ENCODE assay signal across 7 mouse cellular contexts in genomic region chr9:108284410-108284809, GRCm38 (mm10). TPM values are rescaled to one million over a fixed set of nuclear protein-coding genes. Genes with fewer than 3 reads are reported as not detected.
DNase-seq lines count a peak whose midpoint lies in the region; TF ChIP-seq lines count a peak whose summit lies in the region.

No protein-coding gene starts in this region.

- peaks cover 0 to under 1% of the 10 kb centered on the region in 2 experiments; a peak in 1 of 4 replicates for H3K36me3 ChIP-seq in MEL (ENCODE audit: control insufficient read depth in 1 of 2, insufficient read depth in 2 of 2, low read length in 2 of 2)
- H3K36me3 ChIP-seq in forebrain, embryonic 10.5 days (replicated peaks): no peaks in the 10 kb centered on the region

- H3K9ac ChIP-seq in MEL (ENCODE audit: control insufficient read depth, low read depth, low read length, poor library complexity, severe bottlenecking): peak overlapping the region; percentile 20; the same call in 1 of the 2 replicates

- peak; percentile 91 for DNase-seq in MEL (ENCODE audit: low read depth, low spot score)
- peak; percentile 90 for DNase-seq in brain, adult 2 months (ENCODE audit: low read depth, low spot score)
- peak; percentile 63 for DNase-seq in forebrain, embryonic 10.5 days (ENCODE audit: extremely low spot score, low spot score)
- peak; percentile 85 for DNase-seq in heart, postnatal 4 days
- DNase-seq in layer of hippocampus, adult 9-10 months (ENCODE audit: low spot score): peak; percentile 69
- DNase-seq in lung, postnatal 25 days (ENCODE audit: low spot score): peak; percentile 85
- DNase-seq in right cerebral cortex, adult 18-20 months: peak; percentile 57

- 13% methylated on average over 6 of the region's 6 CpGs for WGBS in forebrain, embryonic 10.5 days

- TF ChIP-seq POLR2A in MEL (IDR thresholded peaks at IDR 0.05; ENCODE audit: control insufficient read depth in 1 of 2, insufficient read depth in 1 of 2, low read depth in 1 of 2, low read length in 2 of 2, poor library complexity in 1 of 2): no peak

- no peaks in the 10 kb centered on the region for H3K9me3 ChIP-seq in MEL (replicated peaks; ENCODE audit: insufficient read depth, low read length)
- no peaks in the 10 kb centered on the region for H3K9me3 ChIP-seq in forebrain, embryonic 10.5 days

- peak; percentile 68 to 98 (median 95); a peak in 5 of 6 replicates for TF ChIP-seq CTCF in MEL (IDR thresholded peaks at IDR 0.05 in 2 of 3, conservative IDR thresholded peaks at IDR 0.05 in 1 of 3; ENCODE audit: control insufficient read depth in 1 of 3, insufficient read depth in 1 of 3, low read depth in 2 of 3, low read length in 3 of 3, poor library complexity in 1 of 3, severe bottlenecking in 1 of 3)

- H3K79me2 ChIP-seq in MEL (ENCODE audit: control insufficient read depth, insufficient read depth, low read length, poor library complexity): no peaks in the 10 kb centered on the region

- 0 out of 4 replicates have a peak, but pooled peaks cover 0 to 2% of the 10 kb centered on the region in 2 experiments for H3K4me1 ChIP-seq in MEL (ENCODE audit: control insufficient read depth in 1 of 2, insufficient read depth in 2 of 2, low read length in 2 of 2)
- H3K4me1 ChIP-seq in forebrain, embryonic 10.5 days: no peaks in the 10 kb centered on the region

- TF ChIP-seq EP300 in MEL (IDR thresholded peaks at IDR 0.05; ENCODE audit: low read depth in 1 of 2, low read length in 2 of 2): no peak

- H3K4me3 ChIP-seq in MEL (ENCODE audit: control insufficient read depth in 1 of 2, insufficient read depth in 1 of 2, low read depth in 2 of 2, low read length in 2 of 2): peak overlapping the region in 1 of 2 experiments; percentile 21; a peak in 1 of 4 replicates
- no peak overlapping the region for H3K4me3 ChIP-seq in forebrain, embryonic 10.5 days

- no peak overlapping the region for H3K27ac ChIP-seq in MEL (ENCODE audit: control insufficient read depth, low read depth, low read length)
- no peak overlapping the region for H3K27ac ChIP-seq in forebrain, embryonic 10.5 days

- peak; percentile 88 for TF ChIP-seq RAD21 in MEL (IDR thresholded peaks at IDR 0.05; ENCODE audit: low read depth, low read length)

- no peaks in the 10 kb centered on the region for H3K27me3 ChIP-seq in MEL (ENCODE audit: control insufficient read depth in 1 of 2, insufficient read depth in 2 of 2, low read length in 2 of 2)
- H3K27me3 ChIP-seq in forebrain, embryonic 10.5 days (ENCODE audit: poor library complexity, severe bottlenecking): no peaks in the 10 kb centered on the region

TF ChIP-seq in MEL, 35 proteins besides CTCF, POLR2A, EP300 and RAD21:
- TF ChIP-seq NELFE (IDR thresholded peaks at IDR 0.05; ENCODE audit: low read depth, low read length) (no peak), MXI1 (IDR thresholded peaks at IDR 0.05; ENCODE audit: low read depth, low read length) (peak; percentile 85), CHD2 (IDR thresholded peaks at IDR 0.05; ENCODE audit: low read length) (no peak), E2F4 (IDR thresholded peaks at IDR 0.05; ENCODE audit: borderline replicate concordance, low read depth, low read length) (no peak), SMC3 (IDR thresholded peaks at IDR 0.05; ENCODE audit: low read depth, low read length) (peak; percentile 92), SIN3A (IDR thresholded peaks at IDR 0.05; ENCODE audit: low read length) (peak; percentile 78), MAX (IDR thresholded peaks at IDR 0.05; ENCODE audit: low read length) (peak; percentile 76), MYC (IDR thresholded peaks at IDR 0.05; ENCODE audit: low read depth, low read length) (peak; percentile 97), ZKSCAN1 (IDR thresholded peaks at IDR 0.05; ENCODE audit: low read depth, low read length) (no peak), GATA1 (IDR thresholded peaks at IDR 0.05; ENCODE audit: low read depth, low read length) (peak; percentile 45; the same call in 1 of the 2 replicates), ZC3H11A (IDR thresholded peaks at IDR 0.05; ENCODE audit: low read depth, low read length) (peak; percentile 84), HCFC1 (IDR thresholded peaks at IDR 0.05; ENCODE audit: low read depth, low read length) (0 out of 2 replicates have a peak, but pooled peaks have one; percentile 44), ZNF384 (IDR thresholded peaks at IDR 0.05; ENCODE audit: low read depth, low read length) (peak; percentile 20; the same call in 1 of the 2 replicates), JUND (IDR thresholded peaks at IDR 0.05; ENCODE audit: low read depth, low read length) (peak; percentile 51; the same call in 1 of the 2 replicates)

RNA-seq across cellular contexts. Expression of gene Nicn1, which starts 5.8 kb away (rescaled TPM):
- total RNA-seq in MEL (2012; rRNA removed): 1.6 and 2.0 TPM in 2 replicates
- 1 to 10 TPM in 1 of 2 experiments, not detected in 1; 4.7 TPM for polyA plus RNA-seq in MEL (2012; ENCODE audit: insufficient read depth in 1 of 2, insufficient read length in 2 of 2, low read depth in 1 of 2, low replicate concordance in 2 of 2, missing spikeins in 1 of 2)
- 31.6 and 34.3 TPM in 2 replicates for polyA plus RNA-seq in forebrain, embryonic 10.5 days (2016; fragmentation: Nextera tagmentation; extraction: Ambion mirVana)
- total RNA-seq in heart, postnatal 4 days (2021): 10 to 100 TPM; 19.3 to 21.2 TPM

RNA-seq across cellular contexts. Expression of gene Amt, which starts 12.2 kb away (rescaled TPM):
- total RNA-seq in MEL (2012; rRNA removed): 0.15 and 0.26 TPM in 2 replicates
- under 1 TPM in 1 of 2 experiments, not detected in 1; 0.58 TPM for polyA plus RNA-seq in MEL (2012; ENCODE audit: insufficient read depth in 1 of 2, insufficient read length in 2 of 2, low read depth in 1 of 2, low replicate concordance in 2 of 2, missing spikeins in 1 of 2)
- 34.8 and 40.0 TPM in 2 replicates for polyA plus RNA-seq in forebrain, embryonic 10.5 days (2016; fragmentation: Nextera tagmentation; extraction: Ambion mirVana)
- total RNA-seq in heart, postnatal 4 days (2021): 1 to 10 TPM; 3.6 to 6.0 TPM

RNA-seq across cellular contexts. Expression of gene Dag1, which starts 20.7 kb away (rescaled TPM):
- 7.8 and 8.1 TPM in 2 replicates for total RNA-seq in MEL (2012; rRNA removed)
- 10 to 100 TPM in 1 of 2 experiments, not detected in 1; 27.6 TPM for polyA plus RNA-seq in MEL (2012; ENCODE audit: insufficient read depth in 1 of 2, insufficient read length in 2 of 2, low read depth in 1 of 2, low replicate concordance in 2 of 2, missing spikeins in 1 of 2)
- polyA plus RNA-seq in forebrain, embryonic 10.5 days (2016; fragmentation: Nextera tagmentation; extraction: Ambion mirVana): 74.0 and 76.4 TPM in 2 replicates
- total RNA-seq in heart, postnatal 4 days (2021): 100 to 1,000 TPM; 307 to 326 TPM

RNA-seq across cellular contexts. Expression of gene Rhoa, which starts 21.5 kb away (rescaled TPM):
- total RNA-seq in MEL (2012; rRNA removed): 80.9 and 83.1 TPM in 2 replicates
- polyA plus RNA-seq in MEL (2012; ENCODE audit: insufficient read depth in 1 of 2, insufficient read length in 2 of 2, low read depth in 1 of 2, low replicate concordance in 2 of 2, missing spikeins in 1 of 2): 100 to 1,000 TPM in 1 of 2 experiments, not detected in 1; 241 TPM
- polyA plus RNA-seq in forebrain, embryonic 10.5 days (2016; fragmentation: Nextera tagmentation; extraction: Ambion mirVana): 257 and 290 TPM in 2 replicates
- total RNA-seq in heart, postnatal 4 days (2021): 100 to 1,000 TPM; 341 to 348 TPM

RNA-seq across cellular contexts. Expression of gene Tcta, which starts 21.6 kb away (rescaled TPM):
- total RNA-seq in MEL (2012; rRNA removed): 3.4 and 4.9 TPM in 2 replicates
- polyA plus RNA-seq in MEL (2012; ENCODE audit: insufficient read depth in 1 of 2, insufficient read length in 2 of 2, low read depth in 1 of 2, low replicate concordance in 2 of 2, missing spikeins in 1 of 2): 1 to 10 TPM in 1 of 2 experiments, not detected in 1; 7.0 TPM
- 13.4 and 13.8 TPM in 2 replicates for polyA plus RNA-seq in forebrain, embryonic 10.5 days (2016; fragmentation: Nextera tagmentation; extraction: Ambion mirVana)
- 10 to 100 TPM; 15.9 to 19.1 TPM for total RNA-seq in heart, postnatal 4 days (2021)

Comparison
In these comparisons a context has a peak if more than half of its experiments do, and no peak if none do; other contexts are left out.
1. RNA of gene Dag1, which starts 20.7 kb away (total RNA-seq): 307 to 326 TPM in heart, postnatal 4 days; 7.8 to 8.1 TPM in MEL; every median in the first group is over 10 times any median in the second.
2. Peak in every context shown above with its lines, with median percentiles within 50 percentile points of each other: DNase-seq.